34 mouse cellular contexts compared by ENCODE assay signal in genomic region chr2:79443401-79443800, GRCm38 (mm10). TPM values are rescaled to one million over a fixed set of nuclear protein-coding genes. Genes with fewer than 3 reads are reported as not detected.
DNase-seq lines count a peak whose midpoint lies in the region; ATAC-seq and TF ChIP-seq lines count a peak whose summit lies in the region.
"Had no signal": no experiment of that assay in that cellular context is flagged by ENCODE, and none has a peak within 500 bp of the region (broad histone marks: within the 10 kb centered on the region; RNA-seq: fewer than 3 reads in every experiment).

No protein-coding gene starts in this region.

- peaks cover 3 to 24% of the 10 kb centered on the region in 2 experiments; a peak in 3 of 4 replicates for H3K4me1 ChIP-seq in CH12.LX (ENCODE audit: control insufficient read depth in 1 of 2, insufficient read depth in 2 of 2)
- no peaks in the 10 kb centered on the region for H3K4me1 ChIP-seq in intestine, embryonic 16.5 days (ENCODE audit: control insufficient read depth, insufficient read depth, low read length)
- H3K4me1 ChIP-seq: heart, embryonic 13.5 days; hindbrain, embryonic 10.5 days; limb, embryonic 10.5 days; limb, embryonic 15.5 days; liver, embryonic 13.5 days; neural tube, embryonic 15.5 days; stomach, embryonic 15.5 days had no signal

- H3K9ac ChIP-seq in CH12.LX (ENCODE audit: insufficient read depth, low read depth) = no peak overlapping the region
- no peak overlapping the region for H3K9ac ChIP-seq in intestine, embryonic 16.5 days (ENCODE audit: low read depth, low read length)
- H3K9ac ChIP-seq: heart, embryonic 13.5 days; limb, embryonic 15.5 days; liver, embryonic 13.5 days; neural tube, embryonic 15.5 days; stomach, embryonic 15.5 days had no signal

- TF ChIP-seq RAD21 in CH12.LX (IDR thresholded peaks at IDR 0.05; ENCODE audit: low read depth, low read length) = no peak

- no peak for ATAC-seq in intestine, embryonic 16.5 days
- ATAC-seq: activated CD4-positive, CD25-positive, alpha-beta regulatory T cell, adult 4 months; CD4-positive, CD25-positive, alpha-beta regulatory T cell, adult 4 months; forebrain, embryonic 16.5 days; hindbrain, embryonic 16.5 days; lung, postnatal 0 days had no signal

- TF ChIP-seq CTCF in CH12.LX (conservative IDR thresholded peaks at IDR 0.05 in 1 of 2, IDR thresholded peaks at IDR 0.05 in 1 of 2; ENCODE audit: low read depth in 2 of 2, low read length in 2 of 2) = no peak

- no peak for TF ChIP-seq POLR2A in CH12.LX (IDR thresholded peaks at IDR 0.05; ENCODE audit: low read depth, low read length)

- TF ChIP-seq EP300 in CH12.LX (IDR thresholded peaks at IDR 0.05; ENCODE audit: low read length) = no peak

- H3K4me3 ChIP-seq in CH12.LX (replicated peaks in 1 of 3; ENCODE audit: low read depth in 2 of 3, low read length in 2 of 3, poor library complexity in 1 of 3) = no peak overlapping the region
- no peak overlapping the region for H3K4me3 ChIP-seq in intestine, embryonic 16.5 days (ENCODE audit: low read length)
- H3K4me3 ChIP-seq: erythroblast, embryonic 14.5 days; heart, embryonic 13.5 days; hindbrain, embryonic 10.5 days; limb, embryonic 10.5 days; limb, embryonic 15.5 days; liver, embryonic 13.5 days; neural tube, embryonic 15.5 days; stomach, embryonic 15.5 days had no signal

- H3K9me3 ChIP-seq in CH12.LX (replicated peaks; ENCODE audit: low read length) = no peaks in the 10 kb centered on the region
- H3K9me3 ChIP-seq in intestine, embryonic 16.5 days (ENCODE audit: control insufficient read depth, low read length) = no peaks in the 10 kb centered on the region
- H3K9me3 ChIP-seq: heart, embryonic 13.5 days; hindbrain, embryonic 10.5 days; limb, embryonic 10.5 days; limb, embryonic 15.5 days; liver, embryonic 13.5 days; neural tube, embryonic 15.5 days; stomach, embryonic 15.5 days had no signal

- WGBS in intestine, embryonic 16.5 days = 97% methylated on average over 2 of the region's 2 CpGs

- H3K79me2 ChIP-seq in CH12.LX (replicated peaks; ENCODE audit: control insufficient read depth, extremely low read depth, insufficient read depth, poor library complexity, severe bottlenecking) = no peaks in the 10 kb centered on the region

- in situ Hi-C loops in CH12.LX (cut with MboI; ENCODE audit: low pct_ligation_motif_present, low pct_unique_long_range_greater_than_20kb, low sequenced_read_pairs) = no loop called here

- no peak for DNase-seq in CH12.LX (ENCODE audit: extremely low read depth)
- peak; percentile 92 for DNase-seq in brain, adult 2 months (ENCODE audit: low read depth, low spot score)
- DNase-seq in cerebellum, adult 8-10 months = peak; percentile 80
- peak; percentile 82 to 89 for DNase-seq in cerebellum, postnatal 25 days
- no peak for DNase-seq in urinary bladder, postnatal 14 days (ENCODE audit: low spot score)
- no peak for DNase-seq in kidney, postnatal 25 days
- DNase-seq: adrenal gland, adult 2 months; gastrocnemius, postnatal 10 days; heart, postnatal 14 days; kidney, adult 2 months; layer of hippocampus, postnatal 36 days; liver, embryonic 13.5 days; lung, adult 18-20 months; midbrain, embryonic 14.5 days; right cerebral cortex, postnatal 25 days; thymus, postnatal 25 days had no signal

- no peaks in the 10 kb centered on the region for H3K36me3 ChIP-seq in CH12.LX (replicated peaks in 1 of 2; ENCODE audit: control insufficient read depth in 1 of 2, insufficient read depth in 1 of 2, low read length in 1 of 2)
- H3K36me3 ChIP-seq in intestine, embryonic 16.5 days (ENCODE audit: control insufficient read depth, insufficient read depth, low read length) = no peaks in the 10 kb centered on the region
- H3K36me3 ChIP-seq: heart, embryonic 13.5 days; hindbrain, embryonic 10.5 days; limb, embryonic 10.5 days; limb, embryonic 15.5 days; liver, embryonic 13.5 days; neural tube, embryonic 15.5 days; stomach, embryonic 15.5 days had no signal

- dilution Hi-C loops in CH12.LX (cut with MboI; ENCODE audit: extremely low pct_ligation_motif_present, extremely low pct_unique_long_range_greater_than_20kb, low sequenced_read_pairs) = no loop called here

- H3K4me2 ChIP-seq in CH12.LX (ENCODE audit: insufficient read depth, low read depth, poor library complexity, severe bottlenecking) = no peak overlapping the region; the same call in 1 of the 2 replicates
- no peak overlapping the region for H3K4me2 ChIP-seq in intestine, embryonic 16.5 days (ENCODE audit: low read depth, low read length)
- H3K4me2 ChIP-seq: heart, embryonic 13.5 days; limb, embryonic 15.5 days; liver, embryonic 13.5 days; neural tube, embryonic 15.5 days; stomach, embryonic 15.5 days had no signal

- no peak overlapping the region for H3K27ac ChIP-seq in CH12.LX (ENCODE audit: insufficient read depth, low read depth)
- H3K27ac ChIP-seq in intestine, embryonic 16.5 days (ENCODE audit: low read length) = no peak overlapping the region
- H3K27ac ChIP-seq: heart, embryonic 13.5 days; hindbrain, embryonic 10.5 days; kidney, postnatal 0 days; limb, embryonic 10.5 days; limb, embryonic 15.5 days; liver, embryonic 13.5 days; macrophage; neural tube, embryonic 15.5 days; stomach, embryonic 15.5 days had no signal

- no peaks in the 10 kb centered on the region for H3K27me3 ChIP-seq in CH12.LX (replicated peaks)
- no peaks in the 10 kb centered on the region for H3K27me3 ChIP-seq in intestine, embryonic 16.5 days (replicated peaks; ENCODE audit: control insufficient read depth, insufficient read depth, low read length)
- H3K27me3 ChIP-seq: heart, embryonic 13.5 days; limb, embryonic 15.5 days; liver, embryonic 13.5 days; neural tube, embryonic 15.5 days; stomach, embryonic 15.5 days had no signal

TF ChIP-seq in CH12.LX, 34 proteins besides CTCF, POLR2A, EP300 and RAD21:
- TF ChIP-seq E2F4 (IDR thresholded peaks at IDR 0.05; ENCODE audit: insufficient replicate concordance, low read depth, low read length) = no peak
- TF ChIP-seq ETS1 (conservative IDR thresholded peaks at IDR 0.05; ENCODE audit: low read depth, low read length) = peak; percentile 6; the same call in 1 of the 2 replicates

RNA-seq across cellular contexts. Expression of gene Neurod1, which starts 13.2 kb away (rescaled TPM):
- total RNA-seq in CH12.LX (2012; rRNA removed) (not detected in 2 replicates), CH12.LX (2014; rRNA removed) (not detected in 2 replicates)
- polyA plus RNA-seq in CH12.LX (2012; ENCODE audit: insufficient read length, low read depth) = not detected in 2 replicates
- 2.9 and 3.2 TPM in 2 replicates for polyA plus RNA-seq in intestine, embryonic 16.5 days (2015; fragmentation: Nextera tagmentation; extraction: Ambion mirVana)
- total RNA-seq: adrenal gland, adult 2 months; gastrocnemius, postnatal 10 days; heart, adult 8-10 months; heart, postnatal 14 days; megakaryocyte-erythroid progenitor cell, adult 5-6 weeks had no signal
- polyA plus RNA-seq: activated CD4-positive, CD25-positive, alpha-beta regulatory T cell, adult 4 months; CD4-positive, CD25-positive, alpha-beta regulatory T cell, adult 4 months; erythroblast, embryonic 14.5 days; gonadal fat pad, adult 2 months; heart, embryonic 13.5 days; kidney, adult 2 months; kidney, postnatal 0 days; limb, embryonic 10.5 days; limb, embryonic 15.5 days; liver, embryonic 13.5 days; lung, postnatal 0 days; macrophage had no signal

RNA-seq across cellular contexts. Expression of gene Cerkl, which starts 13.2 kb away (rescaled TPM):
- total RNA-seq in CH12.LX (2012; rRNA removed) (16.6 and 19.6 TPM in 2 replicates), CH12.LX (2014; rRNA removed) (10.9 and 12.2 TPM in 2 replicates)
- 15.6 and 18.1 TPM in 2 replicates for polyA plus RNA-seq in CH12.LX (2012; ENCODE audit: insufficient read length, low read depth)
- 0.94 and 1.1 TPM in 2 replicates for polyA plus RNA-seq in intestine, embryonic 16.5 days (2015; fragmentation: Nextera tagmentation; extraction: Ambion mirVana)

Comparison
In these comparisons a context has a peak if more than half of its experiments do, and no peak if none do; other contexts are left out.
1. DNase-seq: peak in brain, adult 2 months (single experiment), cerebellum, adult 8-10 months (single experiment) and cerebellum, postnatal 25 days (2 of 2); none in CH12.LX (single experiment), urinary bladder, postnatal 14 days (single experiment) and kidney, postnatal 25 days (0 of 2).